Mouse (Mus musculus) midbrain, embryonic 15.5 days (tissue): ENCODE data around the gene Rusc2. TPM values are rescaled to one million over a fixed set of nuclear protein-coding genes. Genes with fewer than 3 reads are reported as not detected.

ENCODE experiments used
- ATAC-seq: fragments of 200-750 bp; cut with Nextera tagmentation; replicated peaks from 2 replicates; pipeline ENCODE4 v1.8.0; 2017; ENCODE audit warnings: moderate TSS enrichment
- H3K27ac ChIP-seq: fragments of 300-500 bp; sonication (generic); 2 replicates; pipeline ENCODE4 v1.5.1; 2015; ENCODE audit warnings: mild to moderate bottlenecking, inconsistent platforms
- H3K27me3 ChIP-seq: fragments of 300-500 bp; sonication (generic); replicated peaks from 2 replicates; pipeline ENCODE4 v1.6.1; 2015; ENCODE audit warnings: inconsistent platforms
- H3K36me3 ChIP-seq: fragments of 300-500 bp; sonication (generic); replicated peaks from 2 replicates; pipeline ENCODE4 v1.6.1; 2015; ENCODE audit warnings: inconsistent platforms
- H3K4me1 ChIP-seq: fragments of 300-500 bp; sonication (generic); 2 replicates; pipeline ENCODE4 v1.6.1; 2015; ENCODE audit warnings: inconsistent platforms
- H3K4me2 ChIP-seq: fragments of 300-500 bp; sonication (generic); 2 replicates; pipeline ENCODE4 v1.6.1; 2015; ENCODE audit warnings: inconsistent platforms, mild to moderate bottlenecking, moderate library complexity
- H3K4me3 ChIP-seq: fragments of 300-500 bp; sonication (generic); 2 replicates; pipeline ENCODE4 v1.5.1; 2015; ENCODE audit warnings: mild to moderate bottlenecking, inconsistent platforms
- H3K9ac ChIP-seq: fragments of 300-500 bp; sonication (generic); 2 replicates; pipeline ENCODE4 v1.6.1; 2015; ENCODE audit warnings: mild to moderate bottlenecking, inconsistent platforms
- H3K9me3 ChIP-seq: fragments of 300-500 bp; sonication (generic); 2 replicates; pipeline ENCODE4 v1.6.1; 2016; ENCODE audit warnings: inconsistent platforms
- WGBS: fragments of 180-500 bp; shearing (Covaris S2); methylation state at CpG from one replicate; pipeline ENCODE4 v1.1.7; 2015; ENCODE audit warnings: mixed read lengths; 5-methylcytosine and 5-hydroxymethylcytosine counted together
- polyA plus RNA-seq: library from polyadenylated mRNA; unstranded; fragments of >200 nt; fragmentation: Nextera tagmentation; extraction: Ambion mirVana; gene quantifications from 2 replicates; pipeline ENCODE4 v1.2.1, GENCODE M21; 2015

Rusc2 gene
- polyA plus RNA-seq, 1 experiment from 2014 or later = 107 TPM

GRCm38 (mm10) chr4:43404697-43405096, 22.9 kb downstream of the Rusc2 start:
- ATAC-seq = no peak
- 89% methylated on average over 10 of the region's 10 CpGs for WGBS
- H3K4me1 ChIP-seq = peaks cover 39% of the 10 kb centered on the region

GRCm38 (mm10) chr4:43406162-43406971, 24.6 kb downstream of the Rusc2 start:
- WGBS = 1% methylated on average over 28 of the region's 28 CpGs
- H3K27me3 ChIP-seq = no peaks in the 10 kb centered on the region
- peaks cover 45% of the 10 kb centered on the region for H3K4me1 ChIP-seq
- H3K4me2 ChIP-seq = peak overlapping the region; percentile 70
- peak overlapping the region; percentile 98 for H3K27ac ChIP-seq
- H3K36me3 ChIP-seq = no peaks in the 10 kb centered on the region
- ATAC-seq = peak; percentile 97
- no peaks in the 10 kb centered on the region for H3K9me3 ChIP-seq
- H3K4me3 ChIP-seq = peak overlapping the region; percentile 69
- H3K9ac ChIP-seq = peak overlapping the region; percentile 94

More at GRCm38 (mm10) chr4:43404697-43405096, 22.9 kb downstream of the Rusc2 start:
- Histone ChIP-seq H3K36me3 (no peaks in the 10 kb centered on the region), H3K9ac (no peak overlapping the region), H3K4me3 (no peak overlapping the region), H3K27me3 (no peaks in the 10 kb centered on the region), H3K4me2 (no peak overlapping the region), H3K27ac (no peak overlapping the region), H3K9me3 (no peaks in the 10 kb centered on the region)

GRCm38 (mm10) chr4:43407071-43407920, 25.5 kb downstream of the Rusc2 start:
- Histone ChIP-seq H3K9ac (peak overlapping the region; percentile 94), H3K9me3 (no peaks in the 10 kb centered on the region), H3K4me2 (peak overlapping the region; percentile 70), H3K4me1 (peaks cover 48% of the 10 kb centered on the region), H3K27ac (peak overlapping the region; percentile 98), H3K27me3 (no peaks in the 10 kb centered on the region), H3K4me3 (peak overlapping the region; percentile 69), H3K36me3 (no peaks in the 10 kb centered on the region)
- peak; percentile 69 for ATAC-seq
- WGBS = 52% methylated on average over 12 of the region's 12 CpGs

- 92% methylated on average over 14 of the region's 14 CpGs for WGBS
- H3K36me3 ChIP-seq = peaks cover 28% of the 10 kb centered on the region
- H3K4me3 ChIP-seq = no peak overlapping the region
Observed at GRCm38 (mm10) chr4:43414761-43415160, 33.0 kb downstream of the Rusc2 start.

GRCm38 (mm10) chr4:43415221-43416070, 33.7 kb downstream of the Rusc2 start:
- H3K27me3 ChIP-seq = no peaks in the 10 kb centered on the region
- no peaks in the 10 kb centered on the region for H3K9me3 ChIP-seq
- ATAC-seq = no peak
- peaks cover 28% of the 10 kb centered on the region for H3K36me3 ChIP-seq
- no peak overlapping the region for H3K9ac ChIP-seq
- H3K4me2 ChIP-seq = no peak overlapping the region
- H3K27ac ChIP-seq = no peak overlapping the region
- H3K4me3 ChIP-seq = no peak overlapping the region
- 91% methylated on average over 29 of the region's 29 CpGs for WGBS
- peaks cover 16% of the 10 kb centered on the region for H3K4me1 ChIP-seq

More at GRCm38 (mm10) chr4:43414761-43415160, 33.0 kb downstream of the Rusc2 start:
- ATAC-seq = no peak
- no peak overlapping the region for H3K9ac ChIP-seq
- no peak overlapping the region for H3K27ac ChIP-seq
- H3K27me3 ChIP-seq = no peaks in the 10 kb centered on the region
- H3K4me1 ChIP-seq = peaks cover 23% of the 10 kb centered on the region
- H3K4me2 ChIP-seq = no peak overlapping the region
- no peaks in the 10 kb centered on the region for H3K9me3 ChIP-seq

GRCm38 (mm10) chr4:43416071-43416490, 34.3 kb downstream of the Rusc2 start:
- no peak overlapping the region for H3K4me2 ChIP-seq
- H3K36me3 ChIP-seq = peaks cover 28% of the 10 kb centered on the region
- no peak for ATAC-seq

GRCm38 (mm10) chr4:43417269-43418062, 35.7 kb downstream of the Rusc2 start:
- Histone ChIP-seq H3K36me3 (peaks cover 37% of the 10 kb centered on the region), H3K9me3 (no peaks in the 10 kb centered on the region), H3K4me3 (no peak overlapping the region), H3K27me3 (no peaks in the 10 kb centered on the region), H3K4me1 (peaks cover 5% of the 10 kb centered on the region; the same call in 1 of the 2 replicates), H3K27ac (no peak overlapping the region), H3K4me2 (no peak overlapping the region), H3K9ac (no peak overlapping the region)
- WGBS = 74% methylated on average over 16 of the region's 16 CpGs
- ATAC-seq = no peak

More at GRCm38 (mm10) chr4:43416071-43416490, 34.3 kb downstream of the Rusc2 start:
- 96% methylated on average over 22 of the region's 22 CpGs for WGBS
- Histone ChIP-seq H3K9ac (no peak overlapping the region), H3K4me1 (peaks cover 10% of the 10 kb centered on the region), H3K27me3 (no peaks in the 10 kb centered on the region), H3K27ac (no peak overlapping the region), H3K4me3 (no peak overlapping the region), H3K9me3 (no peaks in the 10 kb centered on the region)

- peaks cover 47% of the 10 kb centered on the region for H3K36me3 ChIP-seq
- no peak overlapping the region for H3K4me2 ChIP-seq
- peaks cover 2% of the 10 kb centered on the region; the same call in 1 of the 2 replicates for H3K4me1 ChIP-seq
- H3K4me3 ChIP-seq = no peak overlapping the region
- peaks cover 4% of the 10 kb centered on the region for H3K27me3 ChIP-seq
- 71% methylated on average over 4 of the region's 4 CpGs for WGBS
- no peaks in the 10 kb centered on the region for H3K9me3 ChIP-seq
- ATAC-seq = no peak
- H3K9ac ChIP-seq = no peak overlapping the region
- H3K27ac ChIP-seq = no peak overlapping the region
Observed at GRCm38 (mm10) chr4:43418450-43418849, 36.7 kb downstream of the Rusc2 start.

GRCm38 (mm10) chr4:43418973-43419656, 37.3 kb downstream of the Rusc2 start:
- Histone ChIP-seq H3K27ac (no peak overlapping the region), H3K9me3 (no peaks in the 10 kb centered on the region), H3K4me3 (no peak overlapping the region), H3K36me3 (peaks cover 54% of the 10 kb centered on the region), H3K9ac (no peak overlapping the region), H3K4me2 (no peak overlapping the region), H3K4me1 (no peaks in the 10 kb centered on the region), H3K27me3 (peaks cover 10% of the 10 kb centered on the region)
- WGBS = 55% methylated on average over 15 of the region's 15 CpGs
- no peak for ATAC-seq

GRCm38 (mm10) chr4:43419801-43420281, 38.1 kb downstream of the Rusc2 start:
- ATAC-seq = no peak
- Histone ChIP-seq H3K27ac (no peak overlapping the region), H3K9me3 (no peaks in the 10 kb centered on the region), H3K9ac (no peak overlapping the region), H3K4me2 (no peak overlapping the region), H3K4me3 (no peak overlapping the region), H3K36me3 (peaks cover 56% of the 10 kb centered on the region), H3K4me1 (no peaks in the 10 kb centered on the region), H3K27me3 (peaks cover 17% of the 10 kb centered on the region)
- 71% methylated on average over 9 of the region's 9 CpGs for WGBS
